Mouse (Mus musculus) ES-E14 (cell line): ENCODE results near the gene Cdh13. TPM values are rescaled to one million over a fixed set of nuclear protein-coding genes. Genes with fewer than 3 reads are reported as not detected.

Experiments used
- DNase-seq: peaks from one replicate; pipeline ENCODE4 v3.0.0-alpha.2; 2013; ENCODE audit warnings: low read depth, low spot score
- H3K27ac ChIP-seq: 2 replicates; pipeline ENCODE4 v1.5.1; 2012; ENCODE audit warnings: low read depth, mild to moderate bottlenecking, low read length, moderate library complexity, mixed read lengths; ENCODE audit not compliant: poor library complexity, insufficient read depth, severe bottlenecking
- H3K36me3 ChIP-seq: 2 replicates; pipeline ENCODE4 v1.6.1; 2012; ENCODE audit warnings: mild to moderate bottlenecking, low read length, moderate library complexity, mixed read lengths; ENCODE audit not compliant: control insufficient read depth, poor library complexity, insufficient read depth, severe bottlenecking
- H3K4me1 ChIP-seq, 2 experiments: fragments of 150-350 bp in 1 of 2; sonication (generic) in 1 of 2; 2 replicates each; pipeline ENCODE4 v1.6.1; 2012; ENCODE audit warnings: low read length in 2 of 2, mild to moderate bottlenecking in 1 of 2, mixed read lengths in 1 of 2; ENCODE audit not compliant: control insufficient read depth in 2 of 2, insufficient read depth in 2 of 2, poor library complexity in 1 of 2
- H3K4me3 ChIP-seq, 2 experiments: fragments of 150-350 bp in 1 of 2; sonication (generic) in 1 of 2; 2 replicates each; pipeline ENCODE4 v1.5.1; 2012; ENCODE audit warnings: low read length in 2 of 2, low read depth in 1 of 2, mild to moderate bottlenecking in 1 of 2, mixed read lengths in 1 of 2; ENCODE audit not compliant: insufficient read depth in 1 of 2, poor library complexity in 1 of 2, severe bottlenecking in 1 of 2
- H3K9ac ChIP-seq: 2 replicates; pipeline ENCODE4 v1.6.1; 2012; ENCODE audit warnings: low read depth, mild to moderate bottlenecking, low read length, mixed read lengths; ENCODE audit not compliant: poor library complexity, insufficient read depth, severe bottlenecking
- H3K9me3 ChIP-seq: fragments of 150-350 bp; sonication (generic); 2 replicates; pipeline ENCODE4 v1.6.1; 2012; ENCODE audit warnings: low read depth, mild to moderate bottlenecking, low read length; ENCODE audit not compliant: control insufficient read depth, insufficient read depth
- CHD2 ChIP-seq: IDR thresholded peaks from 2 replicates; pipeline ENCODE4 v1.6.1; 2014; ENCODE audit warnings: mild to moderate bottlenecking, low read depth, low read length, inconsistent platforms
- HCFC1 ChIP-seq: IDR thresholded peaks from 2 replicates; pipeline ENCODE4 v1.6.1; 2012; ENCODE audit warnings: low read length, inconsistent platforms, borderline replicate concordance; ENCODE audit not compliant: insufficient read depth
- MAFK ChIP-seq: IDR thresholded peaks from 2 replicates; pipeline ENCODE4 v1.6.1; 2014; ENCODE audit warnings: mild to moderate bottlenecking, low read depth, low read length, inconsistent platforms; ENCODE audit not compliant: insufficient read depth
- ZC3H11A ChIP-seq: IDR thresholded peaks from 2 replicates; pipeline ENCODE4 v1.6.1; 2012; ENCODE audit warnings: low read depth, mild to moderate bottlenecking, inconsistent platforms, low read length, borderline replicate concordance
- ZNF384 ChIP-seq: IDR thresholded peaks from 2 replicates; pipeline ENCODE4 v1.6.1; 2012; ENCODE audit warnings: low read depth, low read length, inconsistent platforms
- in situ Hi-C, 2 experiments: fragments of 600-800 bp; cut with MboI; formaldehyde crosslinking; loops; one replicate each; pipeline ENCODE4 v1.15.1; 2025; ENCODE audit warnings: low sequenced_read_pairs in 2 of 2, inconsistent platforms in 1 of 2; ENCODE audit not compliant: unreplicated experiment in 2 of 2
- total RNA-seq: library from RNA; depleted of rRNA; stranded (reverse); fragments of 300-350 nt; gene quantifications from 2 replicates; pipeline ENCODE4 v1.2.3, GENCODE M21; 2012

Cdh13 gene
- total RNA-seq, 1 experiment = 1.3 TPM

- in situ Hi-C loops = no loop called here
- no peaks in the 10 kb centered on the region for H3K4me1 ChIP-seq
- H3K9ac ChIP-seq = no peak overlapping the region
- no peaks in the 10 kb centered on the region for H3K9me3 ChIP-seq
- TF ChIP-seq MAFK (no peak), ZC3H11A (no peak), CHD2 (no peak), ZNF384 (no peak)
- DNase-seq = no peak
- no peaks in the 10 kb centered on the region for H3K36me3 ChIP-seq
- H3K27ac ChIP-seq = no peak overlapping the region
- no peak overlapping the region for H3K4me3 ChIP-seq
Measured at GRCm38 (mm10) chr8:118437874-118438273, 154.3 kb downstream of the Cdh13 start.

- Histone ChIP-seq H3K9ac (no peak overlapping the region), H3K4me1 (no peaks in the 10 kb centered on the region), H3K9me3 (no peaks in the 10 kb centered on the region), H3K27ac (no peak overlapping the region), H3K4me3 (no peak overlapping the region), H3K36me3 (no peaks in the 10 kb centered on the region)
- in situ Hi-C loops = no loop called here
- DNase-seq = no peak
- TF ChIP-seq HCFC1 (no peak), ZNF384 (no peak), MAFK (no peak), CHD2 (no peak), ZC3H11A (no peak)
Measured at GRCm38 (mm10) chr8:118439857-118440256, 156.3 kb downstream of the Cdh13 start.

- Histone ChIP-seq H3K4me3 (no peak overlapping the region), H3K27ac (no peak overlapping the region), H3K9me3 (no peaks in the 10 kb centered on the region), H3K9ac (no peak overlapping the region), H3K36me3 (no peaks in the 10 kb centered on the region), H3K4me1 (no peaks in the 10 kb centered on the region)
- no peak for DNase-seq
- TF ChIP-seq ZC3H11A (peak; percentile 29; the same call in 1 of the 2 replicates), HCFC1 (no peak)
- in situ Hi-C loops = no loop called here
Measured at GRCm38 (mm10) chr8:118443361-118443760, 159.8 kb downstream of the Cdh13 start.

GRCm38 (mm10) chr8:118444651-118445207 is 161.2 kb downstream of the Cdh13 start:
- Histone ChIP-seq H3K27ac (no peak overlapping the region), H3K9ac (no peak overlapping the region), H3K36me3 (no peaks in the 10 kb centered on the region), H3K9me3 (no peaks in the 10 kb centered on the region), H3K4me1 (no peaks in the 10 kb centered on the region), H3K4me3 (no peak overlapping the region)
- in situ Hi-C loops = no loop called here
- no peak for DNase-seq
- TF ChIP-seq ZNF384 = no peak
- no peak for TF ChIP-seq ZC3H11A
- no peak for TF ChIP-seq CHD2
- no peak for TF ChIP-seq HCFC1
- no peak for TF ChIP-seq MAFK

GRCm38 (mm10) chr8:118446516-118446915 is 163.0 kb downstream of the Cdh13 start:
- Histone ChIP-seq H3K9me3 (no peaks in the 10 kb centered on the region), H3K4me1 (no peaks in the 10 kb centered on the region), H3K4me3 (no peak overlapping the region), H3K27ac (no peak overlapping the region), H3K9ac (no peak overlapping the region), H3K36me3 (no peaks in the 10 kb centered on the region)
- TF ChIP-seq ZC3H11A (no peak), CHD2 (no peak), HCFC1 (no peak), MAFK (no peak), ZNF384 (no peak)
- in situ Hi-C loops = no loop called here
- no peak for DNase-seq
